Mouse (Mus musculus): ENCODE measurements around the gene Lrrc4c.

- TF ChIP-seq GATA1 (IDR thresholded peaks at IDR 0.05; ENCODE audit: borderline replicate concordance, low read length) (no peak), FLI1 (IDR thresholded peaks at IDR 0.05; ENCODE audit: low read length) (no peak)
Observed at GRCm38 (mm10) chr2:96499116-96499882, 181.3 kb downstream of the Lrrc4c start.
